Mouse (Mus musculus): ENCODE data around the gene Alkbh8.
"Not testable (repeated sequence)": the region's sequence is repeated elsewhere in the genome, so short reads cannot be mapped to it uniquely, and the experiment has no call there.

Alkbh8 gene

GRCm38 (mm10) chr9:3404372-3404771 lies 69.4 kb downstream of the Alkbh8 start:
- peak; percentile 13 for DNase-seq (ENCODE audit: low read depth, low spot score)
- Histone ChIP-seq H3K27me3 (ENCODE audit: control insufficient read depth, insufficient read depth, low read length, poor library complexity, severe bottlenecking) (no peaks in the 10 kb centered on the region), H3K36me3 (ENCODE audit: control insufficient read depth, insufficient read depth, low read length, poor library complexity, severe bottlenecking) (no peaks in the 10 kb centered on the region)

DNA sequence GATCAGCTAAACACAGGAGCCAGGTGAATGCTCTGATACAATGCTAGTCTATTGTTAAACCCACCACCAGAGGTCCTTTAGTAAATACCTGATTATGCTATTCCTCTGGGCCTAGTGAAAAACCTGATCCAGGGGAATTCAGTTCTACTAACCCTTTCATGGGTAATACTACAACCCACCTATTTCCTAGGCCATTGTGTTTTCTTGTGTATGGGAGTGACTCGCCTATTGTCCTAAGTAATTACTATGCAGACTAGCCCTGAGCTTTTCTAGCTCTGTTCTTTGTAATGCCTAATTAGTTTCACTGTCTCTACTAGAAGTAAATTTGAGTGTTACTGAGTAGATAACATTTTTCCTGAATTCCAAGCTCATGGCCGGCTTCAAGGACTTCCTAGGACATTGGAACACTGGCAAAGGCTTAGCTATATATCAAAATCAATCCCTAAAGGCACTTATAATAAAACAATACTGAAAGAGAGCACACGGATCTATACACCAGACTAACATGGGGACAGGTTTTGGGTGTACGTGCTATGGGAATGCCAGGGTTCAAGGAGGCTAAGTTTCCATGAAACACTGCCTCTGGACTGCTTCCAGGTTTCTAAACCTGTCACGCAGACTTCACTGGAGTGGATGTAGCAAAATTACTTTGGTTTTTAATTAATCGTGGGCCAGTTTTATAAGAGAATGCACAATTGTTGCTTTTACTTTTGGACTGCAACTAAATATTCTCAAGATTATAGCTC lies 104.8 kb downstream of the Alkbh8 start:
- not testable (repeated sequence) for H3K36me3 ChIP-seq (ENCODE audit: control insufficient read depth, insufficient read depth, low read length, poor library complexity, severe bottlenecking); DNase-seq (ENCODE audit: low read depth, low spot score); H3K27me3 ChIP-seq (ENCODE audit: control insufficient read depth, insufficient read depth, low read length, poor library complexity, severe bottlenecking)

All from splenic B cell, adult 2 months (primary cell).